Mouse (Mus musculus): ENCODE results near the gene Slc32a1. TPM values are rescaled to one million over a fixed set of nuclear protein-coding genes. Genes with fewer than 3 reads are reported as not detected.

Slc32a1 gene
- polyA plus RNA-seq, 1 experiment: 93.9 TPM

- TF ChIP-seq CTCF (IDR thresholded peaks at IDR 0.05; ENCODE audit: borderline replicate concordance, extremely low read depth, insufficient read depth, insufficient read length): no peak
- TF ChIP-seq POLR2A (IDR thresholded peaks at IDR 0.05; ENCODE audit: borderline replicate concordance, extremely low read depth, insufficient read depth, insufficient read length, poor library complexity, severe bottlenecking): no peak
- DNase-seq (ENCODE audit: low read depth): no peak
Measured at GRCm38 (mm10) chr2:158631873-158632272, 21.3 kb downstream of the Slc32a1 start.

- TF ChIP-seq CTCF (IDR thresholded peaks at IDR 0.05; ENCODE audit: borderline replicate concordance, extremely low read depth, insufficient read depth, insufficient read length) (peak; percentile 95), POLR2A (IDR thresholded peaks at IDR 0.05; ENCODE audit: borderline replicate concordance, extremely low read depth, insufficient read depth, insufficient read length, poor library complexity, severe bottlenecking) (no peak)
Measured at GRCm38 (mm10) chr2:158641869-158642268, 31.3 kb downstream of the Slc32a1 start.

GRCm38 (mm10) chr2:158642587-158642986 lies 32.0 kb downstream of the Slc32a1 start:
- DNase-seq (ENCODE audit: low read depth): no peak
- TF ChIP-seq CTCF (IDR thresholded peaks at IDR 0.05; ENCODE audit: borderline replicate concordance, extremely low read depth, insufficient read depth, insufficient read length) (no peak), POLR2A (IDR thresholded peaks at IDR 0.05; ENCODE audit: borderline replicate concordance, extremely low read depth, insufficient read depth, insufficient read length, poor library complexity, severe bottlenecking) (no peak)

More at GRCm38 (mm10) chr2:158641869-158642268, 31.3 kb downstream of the Slc32a1 start:
- DNase-seq (ENCODE audit: low read depth): peak; percentile 79

- no peak for DNase-seq (ENCODE audit: low read depth)
- TF ChIP-seq CTCF (IDR thresholded peaks at IDR 0.05; ENCODE audit: borderline replicate concordance, extremely low read depth, insufficient read depth, insufficient read length): no peak
Measured at GRCm38 (mm10) chr2:158643791-158644190, 33.2 kb downstream of the Slc32a1 start.

GRCm38 (mm10) chr2:158651159-158651908 lies 40.8 kb downstream of the Slc32a1 start:
- TF ChIP-seq POLR2A (IDR thresholded peaks at IDR 0.05; ENCODE audit: borderline replicate concordance, extremely low read depth, insufficient read depth, insufficient read length, poor library complexity, severe bottlenecking) (no peak), CTCF (IDR thresholded peaks at IDR 0.05; ENCODE audit: borderline replicate concordance, extremely low read depth, insufficient read depth, insufficient read length) (no peak)
- DNase-seq (ENCODE audit: low read depth): no peak

- DNase-seq (ENCODE audit: low read depth): peak; percentile 90
- TF ChIP-seq POLR2A (IDR thresholded peaks at IDR 0.05; ENCODE audit: borderline replicate concordance, extremely low read depth, insufficient read depth, insufficient read length, poor library complexity, severe bottlenecking): no peak
- TF ChIP-seq CTCF (IDR thresholded peaks at IDR 0.05; ENCODE audit: borderline replicate concordance, extremely low read depth, insufficient read depth, insufficient read length): peak; percentile 97
Measured at GRCm38 (mm10) chr2:158652985-158653384, 42.4 kb downstream of the Slc32a1 start.

GRCm38 (mm10) chr2:158654717-158655116 lies 44.1 kb downstream of the Slc32a1 start:
- no peak for DNase-seq (ENCODE audit: low read depth)
- no peak for TF ChIP-seq CTCF (IDR thresholded peaks at IDR 0.05; ENCODE audit: borderline replicate concordance, extremely low read depth, insufficient read depth, insufficient read length)
- TF ChIP-seq POLR2A (IDR thresholded peaks at IDR 0.05; ENCODE audit: borderline replicate concordance, extremely low read depth, insufficient read depth, insufficient read length, poor library complexity, severe bottlenecking): no peak

- TF ChIP-seq CTCF (IDR thresholded peaks at IDR 0.05; ENCODE audit: borderline replicate concordance, extremely low read depth, insufficient read depth, insufficient read length) (no peak), POLR2A (IDR thresholded peaks at IDR 0.05; ENCODE audit: borderline replicate concordance, extremely low read depth, insufficient read depth, insufficient read length, poor library complexity, severe bottlenecking) (no peak)
Measured at GRCm38 (mm10) chr2:158655806-158656205, 45.2 kb downstream of the Slc32a1 start.

GRCm38 (mm10) chr2:158658822-158659221 lies 48.3 kb downstream of the Slc32a1 start:
- TF ChIP-seq CTCF (IDR thresholded peaks at IDR 0.05; ENCODE audit: borderline replicate concordance, extremely low read depth, insufficient read depth, insufficient read length) (no peak), POLR2A (IDR thresholded peaks at IDR 0.05; ENCODE audit: borderline replicate concordance, extremely low read depth, insufficient read depth, insufficient read length, poor library complexity, severe bottlenecking) (no peak)
- DNase-seq (ENCODE audit: low read depth): no peak

More at GRCm38 (mm10) chr2:158655806-158656205, 45.2 kb downstream of the Slc32a1 start:
- DNase-seq (ENCODE audit: low read depth): no peak

GRCm38 (mm10) chr2:158659346-158659745 lies 48.8 kb downstream of the Slc32a1 start:
- TF ChIP-seq CTCF (IDR thresholded peaks at IDR 0.05; ENCODE audit: borderline replicate concordance, extremely low read depth, insufficient read depth, insufficient read length): no peak
- TF ChIP-seq POLR2A (IDR thresholded peaks at IDR 0.05; ENCODE audit: borderline replicate concordance, extremely low read depth, insufficient read depth, insufficient read length, poor library complexity, severe bottlenecking): no peak
- no peak for DNase-seq (ENCODE audit: low read depth)

- no peak for DNase-seq (ENCODE audit: low read depth)
- TF ChIP-seq POLR2A (IDR thresholded peaks at IDR 0.05; ENCODE audit: borderline replicate concordance, extremely low read depth, insufficient read depth, insufficient read length, poor library complexity, severe bottlenecking) (no peak), CTCF (IDR thresholded peaks at IDR 0.05; ENCODE audit: borderline replicate concordance, extremely low read depth, insufficient read depth, insufficient read length) (no peak)
Measured at GRCm38 (mm10) chr2:158665098-158665497, 54.5 kb downstream of the Slc32a1 start, which contains the start of gene Ppp1r16b. Gene Ppp1r16b (plus strand): TSS chr2:158665398.

Other genes with a start within 250 kb of the Slc32a1 start
- 496 and 652 TPM in 2 replicates for gene Snhg11, start 235.1 kb upstream of the Slc32a1 start, polyA plus RNA-seq (2012; rRNA removed)
- gene Ralgapb, start 200.9 kb upstream of the Slc32a1 start, polyA plus RNA-seq (2012; rRNA removed): 37.7 and 44.4 TPM in 2 replicates
- gene Adig, start 108.2 kb upstream of the Slc32a1 start, polyA plus RNA-seq (2012; rRNA removed): 0.86 TPM in 1 of 2 replicates, not detected in the other
- gene Arhgap40, start 98.0 kb upstream of the Slc32a1 start, polyA plus RNA-seq (2012; rRNA removed): 0.97 and 1.1 TPM in 2 replicates
- 11.9 and 14.0 TPM in 2 replicates for gene Actr5, start 14.1 kb downstream of the Slc32a1 start, polyA plus RNA-seq (2012; rRNA removed)
- gene Ppp1r16b, start 54.6 kb downstream of the Slc32a1 start, polyA plus RNA-seq (2012; rRNA removed): 3.2 and 6.4 TPM in 2 replicates
- gene Fam83d, start 157.3 kb downstream of the Slc32a1 start, polyA plus RNA-seq (2012; rRNA removed): 13.9 and 25.3 TPM in 2 replicates
- gene Dhx35, start 184.0 kb downstream of the Slc32a1 start, polyA plus RNA-seq (2012; rRNA removed): 29.8 and 39.6 TPM in 2 replicates